Mouse (Mus musculus): ENCODE measurements around the gene Cmip.

The Cmip gene

GRCm38 (mm10) chr8:117327385-117327837, 70.5 kb downstream of the Cmip start:
- peak; percentile 69 to 85 for DNase-seq

DNA sequence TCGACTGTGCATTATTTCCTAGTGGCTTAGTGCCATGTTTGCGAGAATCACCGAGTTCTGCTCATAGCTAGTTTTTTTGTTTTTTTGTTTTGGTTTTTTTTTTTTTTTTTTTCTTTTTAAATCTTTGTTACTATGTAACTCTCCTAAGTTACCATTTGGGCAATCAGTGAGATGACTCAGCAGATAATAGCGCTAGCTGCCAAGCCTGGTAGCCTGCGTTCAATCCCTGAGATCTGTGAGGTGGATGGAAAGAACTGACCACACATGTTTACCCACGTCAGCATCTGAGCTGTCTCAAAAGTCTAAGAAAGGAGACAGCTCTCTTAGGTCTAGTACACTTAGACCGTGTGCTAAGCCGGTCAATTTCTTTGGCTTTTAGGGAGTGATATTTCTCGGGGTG, 71.9 kb downstream of the Cmip start:
- peak; percentile 57 to 78 for DNase-seq

- peak in 1 of 2 experiments; percentile 3 for DNase-seq
Observed at GRCm38 (mm10) chr8:117329167-117329566, 72.3 kb downstream of the Cmip start.

DNA sequence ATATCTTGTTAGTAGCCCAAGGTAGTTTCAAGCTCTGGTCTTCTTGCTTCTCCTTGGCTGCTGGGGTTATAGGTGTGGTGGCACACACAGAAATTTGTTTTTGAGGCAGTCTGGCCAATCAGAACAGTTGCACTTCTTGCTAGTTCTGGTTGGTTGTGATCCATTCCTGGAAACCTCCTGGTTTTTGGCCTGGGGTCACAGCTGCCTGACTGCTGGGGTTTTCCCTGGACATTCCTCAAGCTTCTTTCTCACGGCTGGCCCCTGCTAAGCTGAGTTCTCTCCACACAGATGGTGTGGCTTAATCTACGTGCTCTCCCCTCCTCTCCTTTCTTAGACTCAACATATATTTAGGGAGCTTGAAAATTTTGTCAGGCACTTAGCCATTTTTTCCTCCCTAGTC, 73.0 kb downstream of the Cmip start:
- no peak for DNase-seq

- peak in 1 of 2 experiments; percentile 39 for DNase-seq
Observed at GRCm38 (mm10) chr8:117332229-117333010, 75.6 kb downstream of the Cmip start.

GRCm38 (mm10) chr8:117333619-117334018, 76.8 kb downstream of the Cmip start:
- DNase-seq: peak; percentile 89 to 96

- peak in 1 of 2 experiments; percentile 58 for DNase-seq
Observed at GRCm38 (mm10) chr8:117334058-117334747, 77.3 kb downstream of the Cmip start.

GRCm38 (mm10) chr8:117334748-117335393, 78.0 kb downstream of the Cmip start:
- peak; percentile 74 to 79 for DNase-seq

DNA sequence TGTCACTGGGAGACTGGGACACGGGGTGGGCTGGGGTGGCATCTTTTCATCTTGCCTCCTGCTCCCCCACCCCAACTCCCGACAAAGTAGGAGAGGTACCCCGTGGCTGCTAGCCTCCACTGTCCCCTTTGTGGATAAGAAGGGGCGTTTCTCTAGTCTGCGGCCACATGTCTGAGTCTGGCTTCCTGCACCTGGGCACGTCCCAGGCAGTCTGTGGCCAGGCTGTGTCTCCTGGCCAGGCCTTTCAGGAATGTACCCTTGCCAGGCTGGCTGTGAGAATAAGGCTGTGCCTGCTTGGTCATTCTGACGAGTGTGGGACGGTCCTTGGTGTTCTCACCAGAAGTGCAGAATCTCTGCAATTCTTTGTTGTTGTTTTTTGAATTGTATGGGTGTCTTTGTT, 78.6 kb downstream of the Cmip start:
- peak; percentile 68 to 76 for DNase-seq

GRCm38 (mm10) chr8:117337188-117337587, 80.3 kb downstream of the Cmip start:
- no peak for DNase-seq

DNA sequence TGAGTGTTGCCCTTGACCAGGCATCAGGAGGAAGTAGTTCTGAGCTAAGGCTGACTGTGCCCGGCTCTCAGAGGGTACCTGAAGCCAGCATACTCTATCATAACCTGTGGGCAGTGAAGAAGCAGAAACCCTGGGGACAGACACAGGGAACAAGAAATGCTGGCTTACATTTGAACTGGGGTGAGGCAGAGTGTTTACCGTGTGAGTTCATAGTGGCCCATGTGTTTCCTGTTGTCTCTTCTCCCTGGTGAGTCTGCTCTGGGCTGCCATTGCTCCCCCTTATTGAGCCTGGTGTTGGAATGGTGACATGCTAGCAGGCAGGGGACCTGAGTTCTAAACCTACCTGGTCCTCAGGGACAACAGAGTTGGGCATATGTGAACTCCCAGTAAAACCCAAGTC, 81.8 kb downstream of the Cmip start:
- DNase-seq: no peak

GRCm38 (mm10) chr8:117339296-117339957, 82.6 kb downstream of the Cmip start:
- peak; percentile 67 to 90 for DNase-seq

GRCm38 (mm10) chr8:117339958-117340651, 83.2 kb downstream of the Cmip start:
- peak in 1 of 2 experiments; percentile 51 for DNase-seq

- DNase-seq: no peak
Observed at GRCm38 (mm10) chr8:117340800-117341199, 83.9 kb downstream of the Cmip start.

GRCm38 (mm10) chr8:117342735-117343385, 86.0 kb downstream of the Cmip start:
- peak in 1 of 2 experiments; percentile 6 for DNase-seq

- peak in 1 of 2 experiments; percentile 14 for DNase-seq
Observed at GRCm38 (mm10) chr8:117343484-117343883, 86.6 kb downstream of the Cmip start.

DNA sequence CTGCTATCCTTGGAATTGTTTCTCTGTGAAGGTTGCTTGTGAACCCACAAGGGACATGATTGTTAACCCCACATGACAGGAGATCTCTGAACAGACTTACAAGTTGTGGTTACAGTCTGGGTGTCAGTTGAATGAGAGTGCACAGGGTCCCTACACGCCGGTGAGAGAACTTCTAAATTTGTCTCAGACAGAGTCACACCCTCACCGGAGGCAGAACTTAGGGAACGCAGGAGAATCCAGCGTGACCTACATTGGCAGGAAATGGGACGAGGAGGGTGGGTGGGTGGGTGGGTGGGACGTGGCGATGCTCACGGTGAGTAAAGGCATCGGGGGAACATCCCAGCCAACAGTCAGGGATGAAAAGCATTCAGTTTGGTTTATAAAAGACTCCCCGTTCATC, 88.0 kb downstream of the Cmip start:
- DNase-seq: peak in 1 of 2 experiments; percentile 2

GRCm38 (mm10) chr8:117345376-117345775, 88.5 kb downstream of the Cmip start:
- peak in 1 of 2 experiments; percentile 3 for DNase-seq

DNA sequence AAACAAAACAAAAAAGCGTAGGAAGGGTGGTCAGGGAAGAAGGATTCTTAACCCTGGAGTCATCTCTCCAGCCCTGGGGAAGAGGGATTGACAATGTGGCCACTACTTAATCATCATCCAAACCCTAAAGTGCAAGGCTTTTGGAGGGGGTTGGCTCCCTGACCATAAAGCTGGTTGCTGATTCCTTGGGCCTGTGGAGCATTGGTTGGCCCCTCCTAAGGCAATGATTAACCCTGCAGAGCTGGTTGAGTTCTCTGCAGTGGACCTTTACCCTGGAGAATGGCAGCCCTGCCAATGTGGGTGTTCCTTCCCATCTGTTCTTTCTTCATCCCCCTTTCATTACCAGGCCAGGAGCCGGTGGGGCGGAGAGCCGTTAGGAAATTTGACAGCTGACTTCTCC, 90.7 kb downstream of the Cmip start:
- DNase-seq: peak; percentile 85 to 94

- DNase-seq: peak in 1 of 2 experiments; percentile 50
Observed at GRCm38 (mm10) chr8:117348718-117349394, 92.0 kb downstream of the Cmip start.

DNA sequence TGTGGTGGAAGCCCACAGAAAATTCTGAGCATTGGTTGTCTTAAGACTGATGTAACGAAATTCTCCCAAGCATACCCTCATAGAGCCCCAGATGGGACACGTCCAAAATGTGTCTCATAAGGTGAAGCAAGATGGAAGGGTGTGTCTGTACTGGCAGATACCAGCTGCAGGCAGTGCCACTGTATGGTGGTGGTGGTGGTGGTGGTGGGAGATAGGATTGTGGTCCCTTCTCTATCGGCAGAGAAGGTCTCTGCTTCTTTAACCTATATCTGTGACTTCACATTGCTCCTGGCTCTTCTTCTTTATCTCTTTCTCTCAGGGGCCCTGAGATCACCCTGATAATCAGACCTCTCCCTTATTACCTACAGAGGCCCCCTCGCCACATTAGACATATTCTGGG, 92.7 kb downstream of the Cmip start:
- DNase-seq: no peak

All from kidney, postnatal 36 days (tissue).